Mouse (Mus musculus) hindbrain, postnatal 0 days (tissue): ENCODE measurements at regions not wholly inside any gene's neighbourhood (a gene's known extent, or its start where the extent isn't known, plus 50 kb on each side); places are given as distances from the start of the nearest gene placed in this dataset.

Experiments used
- ATAC-seq: fragments of 200-750 bp; cut with Nextera tagmentation; 2 replicates; pipeline ENCODE4 v1.8.0; 2017; ENCODE audit warnings: mild to moderate bottlenecking, moderate TSS enrichment, moderate library complexity
- DNase-seq: peaks from one replicate; pipeline ENCODE4 v3.0.0-alpha.2; 2015; ENCODE audit warnings: low spot score
- H3K27ac ChIP-seq: fragments of 300-500 bp; sonication (generic); 2 replicates; pipeline ENCODE4 v1.5.1; 2014; ENCODE audit warnings: mild to moderate bottlenecking
- H3K27me3 ChIP-seq: fragments of 300-500 bp; sonication (generic); 2 replicates; pipeline ENCODE4 v1.6.1; 2014; ENCODE audit warnings: low read length, mixed read lengths; ENCODE audit not compliant: insufficient read depth
- H3K36me3 ChIP-seq: fragments of 300-500 bp; sonication (generic); 2 replicates; pipeline ENCODE4 v1.6.1; 2014; ENCODE audit warnings: low read length, mixed read lengths; ENCODE audit not compliant: insufficient read depth
- H3K4me1 ChIP-seq: fragments of 300-500 bp; sonication (generic); 2 replicates; pipeline ENCODE4 v1.6.1; 2014; ENCODE audit warnings: antibody characterized with exemption, low read length, mixed read lengths; ENCODE audit not compliant: insufficient read depth
- H3K4me2 ChIP-seq: fragments of 300-500 bp; sonication (generic); 2 replicates; pipeline ENCODE4 v1.6.1; 2014; ENCODE audit warnings: low read depth, mild to moderate bottlenecking, low read length, moderate library complexity, mixed read lengths
- H3K4me3 ChIP-seq: fragments of 300-500 bp; sonication (generic); 2 replicates; pipeline ENCODE4 v1.5.1; 2014; ENCODE audit warnings: low read length
- H3K9ac ChIP-seq: fragments of 300-500 bp; sonication (generic); replicated peaks from 2 replicates; pipeline ENCODE4 v1.6.1; 2014; ENCODE audit warnings: mild to moderate bottlenecking, low read length, moderate library complexity, mixed read lengths
- H3K9me3 ChIP-seq: fragments of 300-500 bp; sonication (generic); 2 replicates; pipeline ENCODE4 v1.6.1; 2016; ENCODE audit warnings: low read length, mixed read lengths
- CTCF ChIP-seq: IDR thresholded peaks from 2 replicates; pipeline ENCODE4 v1.5.1; 2016; ENCODE audit warnings: antibody characterized with exemption, control low read depth, low read depth
- WGBS: fragments of 180-500 bp; shearing (Covaris S2); extraction: QIAGEN DNeasy Blood & Tissue Kit; methylation state at CpG from one replicate; pipeline ENCODE4 v1.1.7; 2014; 5-methylcytosine and 5-hydroxymethylcytosine counted together

DNA sequence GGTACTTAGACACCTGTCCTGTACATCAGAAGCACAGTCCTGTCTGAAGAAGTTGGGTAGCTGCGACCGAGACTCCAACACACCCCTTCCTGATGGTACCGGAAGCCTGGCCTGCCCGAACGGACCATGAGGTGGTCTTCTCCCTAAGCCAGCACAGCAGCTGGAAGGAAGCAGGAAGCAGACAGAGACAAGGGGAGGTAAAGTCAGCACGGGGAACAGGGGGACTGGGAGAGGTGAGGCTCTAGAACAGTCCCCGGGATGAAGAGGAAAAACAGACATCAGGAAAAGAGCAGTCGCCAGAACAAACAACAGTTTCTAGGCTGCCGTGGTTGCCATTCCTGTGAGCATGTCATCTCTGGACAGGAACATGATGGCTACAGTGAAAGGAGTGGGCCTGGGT is 353.6 kb downstream of the Efnb2 start:
- ATAC-seq, result no peak
- no peaks in the 10 kb centered on the region for H3K9me3 ChIP-seq
- H3K4me1 ChIP-seq, result 0 out of 2 replicates have a peak, but pooled peaks cover 3% of the 10 kb centered on the region
- H3K27ac ChIP-seq, result no peak overlapping the region
- H3K36me3 ChIP-seq, result no peaks in the 10 kb centered on the region
- no peaks in the 10 kb centered on the region for H3K27me3 ChIP-seq
- 83% methylated on average over 9 of the region's 9 CpGs for WGBS
- TF ChIP-seq CTCF, result no peak
- no peak overlapping the region for H3K9ac ChIP-seq
- no peak for DNase-seq
- H3K4me3 ChIP-seq, result no peak overlapping the region
- H3K4me2 ChIP-seq, result no peak overlapping the region

DNA sequence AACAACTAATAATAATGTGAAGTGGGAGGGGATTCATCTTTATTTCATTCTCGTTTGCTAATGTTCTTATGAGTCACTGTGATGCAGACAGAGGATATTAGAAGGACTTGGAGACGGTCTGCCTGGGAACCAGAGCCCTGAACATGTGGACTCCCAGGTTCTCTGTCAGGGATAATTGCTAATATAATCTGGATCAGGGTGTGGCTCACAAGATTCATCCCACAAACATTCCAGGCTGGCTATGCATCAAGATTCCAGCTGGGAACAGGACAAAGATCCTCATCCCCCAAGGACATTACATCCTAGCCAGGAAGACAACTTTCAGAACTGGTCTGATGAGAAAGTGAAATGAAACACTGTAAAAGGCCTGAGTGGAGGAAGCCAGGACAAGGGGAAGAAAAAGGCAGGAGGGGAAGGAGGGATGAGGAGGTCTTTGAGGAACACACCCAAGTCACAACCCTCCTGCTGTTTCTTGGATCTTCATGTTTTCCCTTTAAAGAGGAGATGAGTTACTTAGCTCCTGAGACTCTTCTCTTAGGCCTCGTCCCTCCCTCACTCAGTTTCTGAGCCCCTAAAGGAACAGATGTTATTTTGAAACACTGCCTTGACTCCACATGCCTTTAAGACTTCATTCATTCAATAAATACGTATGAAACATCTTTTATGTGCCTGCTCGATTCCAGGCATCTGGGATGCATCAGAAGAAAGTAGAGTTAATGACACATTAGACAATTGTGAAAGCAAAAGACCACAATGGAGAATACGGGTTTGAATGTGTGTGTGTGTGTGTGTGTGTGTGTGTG is 360.9 kb downstream of the Efnb2 start:
- Histone ChIP-seq H3K36me3 (no peaks in the 10 kb centered on the region), H3K9ac (no peak overlapping the region), H3K9me3 (no peaks in the 10 kb centered on the region), H3K4me3 (no peak overlapping the region), H3K4me2 (no peak overlapping the region), H3K27ac (no peak overlapping the region), H3K4me1 (no peaks in the 10 kb centered on the region), H3K27me3 (no peaks in the 10 kb centered on the region)
- TF ChIP-seq CTCF, result no peak
- no peak for DNase-seq
- WGBS, result 77% methylated on average over 6 of the region's 6 CpGs
- no peak for ATAC-seq

DNA sequence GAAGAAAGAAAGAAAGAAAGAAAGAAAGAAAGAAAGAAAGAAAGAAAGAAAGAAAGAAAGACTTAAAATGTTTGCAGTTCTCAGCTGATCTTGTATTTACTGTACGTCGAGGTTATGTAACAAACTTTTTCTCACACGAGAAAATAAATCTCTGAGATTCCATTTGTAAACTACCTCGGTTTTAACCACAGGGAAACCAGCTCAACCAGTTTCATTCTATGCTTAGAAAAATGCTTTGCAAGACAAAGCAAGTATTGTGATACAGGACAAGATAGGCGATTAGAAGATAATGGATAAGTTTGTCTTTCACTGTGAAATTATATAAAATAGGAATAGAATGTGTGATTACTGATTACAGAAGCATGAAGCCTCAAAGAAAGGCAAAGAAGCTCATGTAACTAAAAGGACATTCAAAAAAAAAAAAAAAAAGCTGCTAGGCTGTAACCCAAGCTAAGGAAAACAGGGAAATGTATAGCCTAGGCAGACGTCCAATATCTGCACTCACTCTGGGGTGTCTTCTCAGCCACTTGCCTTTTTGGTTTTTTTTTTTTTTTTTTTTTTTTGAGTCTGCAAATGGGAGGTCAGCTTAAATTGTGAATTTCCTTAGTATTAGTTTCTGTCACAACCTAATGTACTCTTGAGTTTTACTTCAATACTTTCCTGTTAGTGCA is 368.3 kb downstream of the Efnb2 start:
- 59% methylated on average over 6 of the region's 6 CpGs for WGBS

DNA sequence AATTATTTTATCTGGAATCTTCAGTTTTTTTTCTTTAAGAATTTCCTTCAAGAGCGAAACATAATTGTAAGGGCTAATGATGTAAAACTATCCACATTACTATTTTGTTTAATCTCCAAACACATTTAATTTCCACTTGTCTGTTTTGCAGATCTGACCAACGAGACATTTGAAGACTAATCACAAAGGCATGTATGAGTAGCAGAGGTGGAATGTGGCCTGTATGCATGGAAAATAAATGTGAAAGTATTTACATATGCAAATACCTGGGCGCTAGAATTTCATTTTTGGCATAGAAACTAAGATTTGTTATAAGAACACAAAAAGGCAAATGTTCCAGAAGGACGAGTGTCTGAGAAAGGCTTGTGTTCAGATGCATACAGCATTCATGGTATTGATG is 375.2 kb downstream of the Efnb2 start:
- no peak for ATAC-seq

More for the DNA sequence above, 368.3 kb downstream of the Efnb2 start:
- no peak for TF ChIP-seq CTCF
- no peak overlapping the region for H3K4me2 ChIP-seq
- no peaks in the 10 kb centered on the region for H3K27me3 ChIP-seq
- no peaks in the 10 kb centered on the region for H3K36me3 ChIP-seq
- no peak for ATAC-seq
- no peak for DNase-seq
- H3K9me3 ChIP-seq, result no peaks in the 10 kb centered on the region
- no peak overlapping the region for H3K9ac ChIP-seq
- no peaks in the 10 kb centered on the region for H3K4me1 ChIP-seq
- H3K27ac ChIP-seq, result no peak overlapping the region
- no peak overlapping the region for H3K4me3 ChIP-seq

DNA sequence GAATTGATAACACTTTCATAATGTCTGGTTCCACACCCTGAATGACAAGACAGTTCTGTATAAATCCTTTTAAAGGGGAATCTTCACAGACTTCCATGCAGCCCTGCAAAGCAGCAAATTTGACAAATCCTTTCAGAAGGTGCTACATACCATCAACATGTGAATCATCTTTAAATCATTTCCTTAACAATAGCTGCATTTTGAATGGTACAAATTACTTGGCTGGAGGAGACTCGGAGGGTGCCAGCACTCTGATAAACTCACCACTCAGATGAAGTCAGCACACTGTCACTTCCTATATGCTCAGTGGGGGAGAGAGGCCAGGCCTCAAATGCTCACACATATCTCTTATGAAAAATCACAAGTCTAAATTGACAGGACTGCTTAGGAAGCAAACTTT is 386.1 kb downstream of the Efnb2 start:
- Histone ChIP-seq H3K9me3 (no peaks in the 10 kb centered on the region), H3K36me3 (no peaks in the 10 kb centered on the region), H3K27ac (no peak overlapping the region), H3K4me2 (no peak overlapping the region), H3K27me3 (no peaks in the 10 kb centered on the region), H3K4me1 (no peaks in the 10 kb centered on the region), H3K4me3 (no peak overlapping the region), H3K9ac (no peak overlapping the region)
- WGBS, result 39% methylated on average over 1 of the region's 1 CpGs
- TF ChIP-seq CTCF, result no peak
- DNase-seq (no peak), ATAC-seq (no peak)

More for the DNA sequence above, 375.2 kb downstream of the Efnb2 start:
- Histone ChIP-seq H3K9ac (no peak overlapping the region), H3K9me3 (no peaks in the 10 kb centered on the region), H3K4me2 (no peak overlapping the region), H3K27ac (no peak overlapping the region), H3K4me1 (no peaks in the 10 kb centered on the region), H3K36me3 (no peaks in the 10 kb centered on the region), H3K4me3 (no peak overlapping the region), H3K27me3 (no peaks in the 10 kb centered on the region)
- 82% methylated on average over 4 of the region's 4 CpGs for WGBS
- TF ChIP-seq CTCF, result no peak
- DNase-seq, result no peak

DNA sequence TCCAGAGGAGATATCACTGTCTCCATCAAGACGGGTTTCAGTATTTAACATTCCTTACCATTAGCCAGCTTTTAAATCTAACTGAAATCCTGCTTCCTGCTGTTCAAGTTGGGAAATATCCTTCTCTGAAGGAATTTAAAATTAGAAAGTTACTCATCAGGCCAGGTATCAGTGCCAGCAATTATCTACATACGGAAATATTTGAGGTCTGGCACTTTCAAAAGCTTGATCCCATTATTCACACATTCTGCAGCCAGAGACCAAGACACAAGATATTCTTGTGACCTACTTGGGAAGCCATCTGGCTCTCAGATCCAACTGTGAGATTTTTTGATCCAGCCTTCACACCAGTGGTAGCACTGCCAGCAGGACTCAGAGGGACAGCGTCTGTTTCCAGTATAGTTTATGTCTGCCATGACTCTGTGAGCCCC is 386.8 kb downstream of the Efnb2 start:
- H3K4me2 ChIP-seq, result no peak overlapping the region
- H3K4me1 ChIP-seq, result no peaks in the 10 kb centered on the region
- DNase-seq, result peak; percentile 50
- no peak for TF ChIP-seq CTCF
- WGBS, result 63% methylated on average over 3 of the region's 3 CpGs
- no peak overlapping the region for H3K4me3 ChIP-seq
- H3K36me3 ChIP-seq, result no peaks in the 10 kb centered on the region
- no peaks in the 10 kb centered on the region for H3K27me3 ChIP-seq
- no peak overlapping the region for H3K27ac ChIP-seq
- H3K9ac ChIP-seq, result no peak overlapping the region
- no peaks in the 10 kb centered on the region for H3K9me3 ChIP-seq
- ATAC-seq, result no peak

DNA sequence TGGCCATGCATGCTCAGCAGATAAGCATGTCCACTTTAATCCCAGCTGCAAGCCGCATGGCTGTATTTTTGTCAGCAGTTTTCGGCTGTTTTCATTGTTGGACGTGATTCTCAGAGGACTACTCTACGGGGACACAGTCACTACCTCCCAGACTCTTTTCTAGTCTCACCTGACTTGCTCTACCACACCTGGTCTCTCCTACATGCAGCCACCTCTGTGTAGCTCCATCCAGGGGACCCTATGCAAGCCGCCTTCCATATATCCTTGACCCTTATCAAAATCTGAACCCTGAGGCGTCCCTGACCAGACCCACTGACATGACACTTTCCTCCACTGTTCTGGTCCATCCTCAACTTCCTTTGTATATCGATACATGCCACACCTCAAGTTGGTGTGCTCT is 402.2 kb downstream of the Efnb2 start:
- no peaks in the 10 kb centered on the region for H3K36me3 ChIP-seq
- H3K9ac ChIP-seq, result no peak overlapping the region
- H3K27ac ChIP-seq, result no peak overlapping the region
- ATAC-seq, result no peak
- 58% methylated on average over 7 of the region's 7 CpGs for WGBS
- H3K27me3 ChIP-seq, result no peaks in the 10 kb centered on the region
- no peak for TF ChIP-seq CTCF
- H3K9me3 ChIP-seq, result no peaks in the 10 kb centered on the region
- no peaks in the 10 kb centered on the region for H3K4me1 ChIP-seq
- no peak overlapping the region for H3K4me2 ChIP-seq
- DNase-seq, result no peak
- H3K4me3 ChIP-seq, result no peak overlapping the region
